ENCODE assay signal across 28 mouse cellular contexts in genomic region chr6:85843677-85844458, GRCm38 (mm10). TPM values are rescaled to one million over a fixed set of nuclear protein-coding genes. Genes with fewer than 3 reads are reported as not detected.
DNase-seq lines count a peak whose midpoint lies in the region; ATAC-seq and TF ChIP-seq lines count a peak whose summit lies in the region.
"Not testable (repeated sequence)": the region's sequence is repeated elsewhere in the genome, so short reads cannot be mapped to it uniquely, and the experiment has no call there.
"Had no signal": no experiment of that assay in that cellular context is flagged by ENCODE, and none has a peak within 500 bp of the region (broad histone marks: within the 10 kb centered on the region; RNA-seq: fewer than 3 reads in every experiment).

No protein-coding gene starts in this region.

- H3K4me2 ChIP-seq in hindbrain, postnatal 0 days (ENCODE audit: low read depth, low read length); midbrain, postnatal 0 days (ENCODE audit: low read depth, low read length, poor library complexity, severe bottlenecking): not testable (repeated sequence)

- H3K9me3 ChIP-seq in E14TG2a.4 (ENCODE audit: low read length); hindbrain, postnatal 0 days (ENCODE audit: low read length); midbrain, postnatal 0 days (ENCODE audit: low read length): not testable (repeated sequence)

- not testable (repeated sequence) for H3K36me3 ChIP-seq in E14TG2a.4 (ENCODE audit: insufficient read depth, low read length); hindbrain, postnatal 0 days (ENCODE audit: insufficient read depth, low read length); midbrain, postnatal 0 days (ENCODE audit: insufficient read depth, low read length)

- H3K9ac ChIP-seq in hindbrain, postnatal 0 days (replicated peaks; ENCODE audit: low read length); midbrain, postnatal 0 days (replicated peaks; ENCODE audit: low read length, poor library complexity, severe bottlenecking): not testable (repeated sequence)

- H3K4me3 ChIP-seq in E14TG2a.4 (replicated peaks; ENCODE audit: low read length); hindbrain, postnatal 0 days (ENCODE audit: low read length); layer of hippocampus, adult 2 months; midbrain, postnatal 0 days (ENCODE audit: low read depth, low read length): not testable (repeated sequence)

- not testable (repeated sequence) for H3K27ac ChIP-seq in hindbrain, postnatal 0 days; layer of hippocampus, adult 2 months; midbrain, postnatal 0 days (ENCODE audit: low read depth, low read length)

- H3K4me1 ChIP-seq in E14TG2a.4 (replicated peaks; ENCODE audit: low read depth, low read length): peaks cover 34% of the 10 kb centered on the region
- not testable (repeated sequence) for H3K4me1 ChIP-seq in hindbrain, postnatal 0 days (ENCODE audit: insufficient read depth, low read length); midbrain, postnatal 0 days (ENCODE audit: insufficient read depth, low read length)

- peak; percentile 26; the same call in 1 of the 2 replicates for TF ChIP-seq CTCF in E14TG2a.4 (conservative IDR thresholded peaks at IDR 0.05; ENCODE audit: low read length)
- peak; percentile 26 for TF ChIP-seq CTCF in hindbrain, postnatal 0 days (IDR thresholded peaks at IDR 0.05; ENCODE audit: low read depth)
- peak; percentile 43 for TF ChIP-seq CTCF in layer of hippocampus, adult 2 months (conservative IDR thresholded peaks at IDR 0.05)
- TF ChIP-seq CTCF in midbrain, postnatal 0 days (IDR thresholded peaks at IDR 0.05): peak; percentile 21; the same call in 1 of the 2 replicates

- peak; percentile 73 for DNase-seq in NIH3T3 (ENCODE audit: low read depth)
- DNase-seq in ZHBTc4 (ENCODE audit: low read depth, low spot score): peak; percentile 82
- DNase-seq in hindbrain, postnatal 0 days (ENCODE audit: low spot score); layer of hippocampus, adult 2 months (ENCODE audit: low spot score in 2 of 2); midbrain, postnatal 0 days (ENCODE audit: low spot score): not testable (repeated sequence)

- peak; percentile 79; the same call in 1 of the 2 replicates for ATAC-seq in erythroid progenitor cell, adult 5-6 weeks (replicated peaks; ENCODE audit: low FRiP score, poor library complexity, severe bottlenecking)
- not testable (repeated sequence) for ATAC-seq in hindbrain, postnatal 0 days; midbrain, postnatal 0 days (ENCODE audit: low FRiP score)

- H3K27me3 ChIP-seq in E14TG2a.4 (ENCODE audit: insufficient read depth, low read length); hindbrain, postnatal 0 days (ENCODE audit: insufficient read depth, low read length); midbrain, postnatal 0 days (ENCODE audit: insufficient read depth, low read length): not testable (repeated sequence)

- 64% methylated on average over 25 of the region's 25 CpGs for WGBS in hindbrain, postnatal 0 days
- 64% methylated on average over 25 of the region's 25 CpGs for WGBS in midbrain, postnatal 0 days

RNA-seq across cellular contexts. Expression of gene Nat8, which starts 12.0 kb away (rescaled TPM):
- total RNA-seq in erythroid progenitor cell, adult 5-6 weeks (2015; ENCODE audit: low replicate concordance): not detected in 2 replicates
- total RNA-seq in erythroid progenitor cell, adult 5-6 weeks (2017; ENCODE audit: low replicate concordance): not detected in 2 replicates
- not detected in 2 replicates for total RNA-seq in hindbrain, postnatal 0 days (2014; rRNA removed)
- 0.64 and 0.74 TPM in 2 replicates for polyA plus RNA-seq in hindbrain, postnatal 0 days (2015; fragmentation: Nextera tagmentation; extraction: Ambion mirVana)
- total RNA-seq in layer of hippocampus, adult 2 months (2021): 1 to 10 TPM; 4.6 TPM
- 0.49 TPM in 1 of 2 replicates, not detected in the other for total RNA-seq in midbrain, postnatal 0 days (2014; rRNA removed)
- 0.54 and 0.91 TPM in 2 replicates for polyA plus RNA-seq in midbrain, postnatal 0 days (2015; fragmentation: Nextera tagmentation; extraction: Ambion mirVana)
- total RNA-seq: G1E; gastrocnemius, adult 8-10 months; gastrocnemius, postnatal 25 days; heart, adult 2 months; heart, postnatal 14 days; heart, postnatal 4 days had no signal
- polyA plus RNA-seq: activated CD4-positive, CD25-positive, alpha-beta regulatory T cell, adult 4 months; brain, embryonic 14.5 days; C2C12; CD4-positive, CD25-positive, alpha-beta regulatory T cell, adult 4 months; embryonic facial prominence, embryonic 11.5 days; embryonic facial prominence, embryonic 14.5 days; forebrain, embryonic 12.5 days; forebrain, embryonic 15.5 days; G1E; heart, adult 2 months; heart, embryonic 10.5 days; heart, embryonic 13.5 days; hindbrain, embryonic 12.5 days; hindbrain, embryonic 15.5 days had no signal

RNA-seq across cellular contexts. Expression of gene Nat8f5, which starts 23.1 kb away (rescaled TPM):
- not detected in 2 replicates for total RNA-seq in erythroid progenitor cell, adult 5-6 weeks (2015; ENCODE audit: low replicate concordance)
- total RNA-seq in erythroid progenitor cell, adult 5-6 weeks (2017; ENCODE audit: low replicate concordance): not detected in 2 replicates
- total RNA-seq in hindbrain, postnatal 0 days (2014; rRNA removed): 0.72 and 1.9 TPM in 2 replicates
- polyA plus RNA-seq in hindbrain, postnatal 0 days (2015; fragmentation: Nextera tagmentation; extraction: Ambion mirVana): 0.54 and 0.73 TPM in 2 replicates
- 1 to 10 TPM; 5.6 to 6.8 TPM for total RNA-seq in layer of hippocampus, adult 2 months (2021)
- 0.49 TPM in 1 of 2 replicates, not detected in the other for total RNA-seq in midbrain, postnatal 0 days (2014; rRNA removed)
- 0.52 and 0.73 TPM in 2 replicates for polyA plus RNA-seq in midbrain, postnatal 0 days (2015; fragmentation: Nextera tagmentation; extraction: Ambion mirVana)
- total RNA-seq: G1E; gastrocnemius, adult 8-10 months; gastrocnemius, postnatal 25 days; heart, adult 2 months; heart, postnatal 14 days; heart, postnatal 4 days had no signal
- polyA plus RNA-seq: activated CD4-positive, CD25-positive, alpha-beta regulatory T cell, adult 4 months; brain, embryonic 14.5 days; C2C12; CD4-positive, CD25-positive, alpha-beta regulatory T cell, adult 4 months; embryonic facial prominence, embryonic 11.5 days; embryonic facial prominence, embryonic 14.5 days; forebrain, embryonic 12.5 days; forebrain, embryonic 15.5 days; G1E; gonadal fat pad, adult 2 months; heart, adult 2 months; heart, embryonic 10.5 days; heart, embryonic 13.5 days; heart, embryonic 16.5 days; hindbrain, embryonic 12.5 days had no signal

RNA-seq across cellular contexts. Expression of gene Nat8f6, which starts 23.1 kb away (rescaled TPM):
- not detected in 2 replicates for total RNA-seq in erythroid progenitor cell, adult 5-6 weeks (2015; ENCODE audit: low replicate concordance)
- not detected in 2 replicates for total RNA-seq in erythroid progenitor cell, adult 5-6 weeks (2017; ENCODE audit: low replicate concordance)
- total RNA-seq in hindbrain, postnatal 0 days (2014; rRNA removed): 0.29 TPM in 1 of 2 replicates, not detected in the other
- polyA plus RNA-seq in hindbrain, postnatal 0 days (2015; fragmentation: Nextera tagmentation; extraction: Ambion mirVana): not detected in 2 replicates
- 1 to 10 TPM in 1 of 2 experiments, under 1 TPM in 1; 0.88 to 1.7 TPM for total RNA-seq in layer of hippocampus, adult 2 months (2021)
- 1.1 TPM in 1 of 2 replicates, not detected in the other for total RNA-seq in midbrain, postnatal 0 days (2014; rRNA removed)
- not detected in 2 replicates for polyA plus RNA-seq in midbrain, postnatal 0 days (2015; fragmentation: Nextera tagmentation; extraction: Ambion mirVana)
- total RNA-seq: G1E; gastrocnemius, adult 8-10 months; heart, postnatal 14 days; heart, postnatal 4 days had no signal
- polyA plus RNA-seq: activated CD4-positive, CD25-positive, alpha-beta regulatory T cell, adult 4 months; brain, embryonic 14.5 days; C2C12; CD4-positive, CD25-positive, alpha-beta regulatory T cell, adult 4 months; embryonic facial prominence, embryonic 11.5 days; embryonic facial prominence, embryonic 14.5 days; forebrain, embryonic 12.5 days; forebrain, embryonic 15.5 days; G1E; gonadal fat pad, adult 2 months; heart, embryonic 10.5 days; heart, embryonic 16.5 days; hindbrain, embryonic 12.5 days; hindbrain, embryonic 15.5 days; intestine, embryonic 15.5 days had no signal

RNA-seq across cellular contexts. Expression of gene Nat8f2, which starts 25.1 kb away (rescaled TPM):
- total RNA-seq in erythroid progenitor cell, adult 5-6 weeks (2015; ENCODE audit: low replicate concordance): not detected in 2 replicates
- not detected in 2 replicates for total RNA-seq in erythroid progenitor cell, adult 5-6 weeks (2017; ENCODE audit: low replicate concordance)
- total RNA-seq in hindbrain, postnatal 0 days (2014; rRNA removed): not detected in 2 replicates
- not detected in 2 replicates for polyA plus RNA-seq in hindbrain, postnatal 0 days (2015; fragmentation: Nextera tagmentation; extraction: Ambion mirVana)
- total RNA-seq in layer of hippocampus, adult 2 months (2021): 1 to 10 TPM; 2.6 to 3.0 TPM
- total RNA-seq in midbrain, postnatal 0 days (2014; rRNA removed): not detected in 2 replicates
- polyA plus RNA-seq in midbrain, postnatal 0 days (2015; fragmentation: Nextera tagmentation; extraction: Ambion mirVana): 0.06 TPM in 1 of 2 replicates, not detected in the other
- total RNA-seq: heart, postnatal 14 days; heart, postnatal 4 days had no signal
- polyA plus RNA-seq: activated CD4-positive, CD25-positive, alpha-beta regulatory T cell, adult 4 months; C2C12; CD4-positive, CD25-positive, alpha-beta regulatory T cell, adult 4 months; embryonic facial prominence, embryonic 11.5 days; embryonic facial prominence, embryonic 14.5 days; forebrain, embryonic 12.5 days; forebrain, embryonic 15.5 days; G1E; heart, adult 2 months; heart, embryonic 10.5 days; heart, embryonic 13.5 days; heart, embryonic 16.5 days; hindbrain, embryonic 12.5 days; hindbrain, embryonic 15.5 days had no signal
